Mouse (Mus musculus) cerebellum, adult (tissue): ENCODE measurements around the gene Cab39l.
A peak's percentile ranks its signal among the peaks of the same experiment; 100 is the strongest.
"Not testable (repeated sequence)": the region's sequence is repeated elsewhere in the genome, so short reads cannot be mapped to it uniquely, and the experiment has no call there.

Source experiments
- ATAC-seq: cut with Nextera tagmentation; 2 replicates; pipeline ENCODE4 v1.9.2; 2017; ENCODE audit warnings: mild to moderate bottlenecking, moderate library complexity, mixed read lengths; ENCODE audit not compliant: insufficient number of reproducible peaks, low FRiP score, low TSS enrichment

Cab39l gene

DNA sequence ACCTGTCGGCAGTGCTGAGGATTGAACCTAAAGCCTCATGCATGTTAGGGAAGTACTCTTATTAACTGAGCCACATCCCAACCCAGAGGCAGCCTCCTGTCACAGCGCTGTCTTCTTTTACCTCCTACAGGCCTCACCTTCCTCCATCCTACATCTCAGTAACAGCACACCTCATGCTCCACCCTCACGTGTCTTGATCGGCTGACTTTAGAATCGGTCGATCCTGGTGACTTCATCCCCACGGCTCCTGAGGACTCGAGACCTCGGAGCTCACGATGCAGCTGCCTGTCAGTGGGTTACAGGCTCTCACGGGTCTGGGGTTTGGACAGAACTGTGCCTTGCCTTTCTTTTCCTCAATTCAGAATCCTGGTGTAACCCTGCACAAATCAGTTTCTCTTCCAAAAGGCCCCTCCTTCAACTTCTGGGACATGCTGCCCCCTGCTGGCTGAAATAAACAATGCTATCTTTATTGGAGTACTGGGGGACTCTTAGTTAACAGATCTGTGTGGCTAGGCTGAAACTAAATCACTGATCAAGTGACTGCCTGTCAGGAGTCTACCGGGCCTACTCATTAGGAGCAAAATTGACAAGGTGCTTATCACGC, 115.3 kb downstream of the Cab39l start:
- ATAC-seq: peak; percentile 50

DNA sequence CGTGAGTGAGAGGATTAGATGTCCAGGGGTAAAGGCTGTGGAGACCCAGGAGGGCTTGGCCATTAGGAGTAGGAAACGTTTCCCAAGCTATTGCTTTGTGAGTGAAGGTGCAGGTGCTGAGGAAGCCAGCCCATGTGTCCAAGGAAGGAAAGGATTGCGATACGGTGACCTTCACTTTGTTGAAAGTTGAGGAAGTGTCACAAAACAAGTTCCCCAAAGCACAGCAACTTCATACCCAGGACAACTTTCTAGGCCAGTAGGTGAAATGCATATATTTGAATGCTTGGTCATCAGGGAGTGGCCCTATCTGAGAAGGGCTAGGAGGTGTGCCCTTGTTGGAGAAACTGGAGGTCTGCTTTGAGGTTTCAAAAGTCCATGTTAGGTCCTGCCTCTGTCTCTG, 116.3 kb downstream of the Cab39l start:
- no peak for ATAC-seq

DNA sequence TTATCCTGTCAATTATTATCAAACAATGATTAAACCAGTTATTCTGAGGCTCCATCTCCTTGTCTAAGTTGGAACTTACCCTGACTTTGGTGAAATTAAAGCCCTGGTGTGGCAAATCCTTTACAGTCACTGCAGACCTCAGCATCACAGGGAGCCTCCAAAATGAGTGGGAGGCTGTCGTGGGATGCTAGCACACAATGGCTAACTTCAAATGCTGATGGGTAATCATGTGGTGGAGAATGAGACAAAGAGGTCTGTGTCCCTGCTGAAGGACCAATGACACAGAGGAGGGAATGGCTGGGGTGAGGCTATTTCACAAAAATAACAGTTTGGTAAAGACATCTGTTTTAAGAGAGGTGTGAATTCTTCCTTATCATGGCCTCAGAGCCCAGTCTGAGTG, 117.1 kb downstream of the Cab39l start:
- ATAC-seq: no peak

DNA sequence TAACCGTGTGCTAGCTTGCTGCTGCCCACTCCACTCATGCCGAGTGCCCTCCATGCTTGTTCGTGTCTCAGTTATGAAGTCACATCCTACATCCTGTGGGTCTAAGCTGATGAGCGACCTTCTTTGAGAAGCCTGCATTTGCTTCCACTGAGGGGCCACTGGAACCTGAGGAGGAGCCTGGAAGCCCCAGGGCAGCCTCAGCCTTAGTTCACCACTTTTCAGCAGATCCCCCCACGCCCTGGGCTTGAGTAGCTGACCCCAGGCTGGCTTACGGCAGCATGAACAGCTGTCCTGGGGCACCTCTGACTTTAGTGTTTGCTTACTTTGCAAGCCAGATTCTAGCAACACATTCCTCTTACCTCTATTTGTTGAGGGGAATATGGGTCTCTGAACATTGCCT, 126.0 kb downstream of the Cab39l start:
- ATAC-seq: no peak

DNA sequence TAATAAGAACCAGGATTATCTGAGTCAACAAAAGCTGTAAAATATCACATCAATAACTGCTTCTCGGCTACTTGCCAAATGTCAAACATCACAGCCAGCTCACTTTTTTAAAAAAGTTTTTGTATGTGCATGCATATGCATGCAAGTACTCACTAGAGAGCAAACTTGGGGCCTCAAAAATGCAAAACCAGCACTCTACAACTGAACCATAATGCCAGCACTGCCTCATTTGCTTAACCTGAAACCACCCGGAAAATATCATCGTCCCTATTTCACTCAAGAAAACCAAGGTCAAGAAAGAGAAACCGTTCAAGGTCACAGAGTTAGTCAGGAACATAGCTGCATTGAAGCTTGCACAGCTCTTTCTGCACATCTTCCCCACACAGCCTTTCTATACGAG, 135.6 kb downstream of the Cab39l start:
- ATAC-seq: no peak

DNA sequence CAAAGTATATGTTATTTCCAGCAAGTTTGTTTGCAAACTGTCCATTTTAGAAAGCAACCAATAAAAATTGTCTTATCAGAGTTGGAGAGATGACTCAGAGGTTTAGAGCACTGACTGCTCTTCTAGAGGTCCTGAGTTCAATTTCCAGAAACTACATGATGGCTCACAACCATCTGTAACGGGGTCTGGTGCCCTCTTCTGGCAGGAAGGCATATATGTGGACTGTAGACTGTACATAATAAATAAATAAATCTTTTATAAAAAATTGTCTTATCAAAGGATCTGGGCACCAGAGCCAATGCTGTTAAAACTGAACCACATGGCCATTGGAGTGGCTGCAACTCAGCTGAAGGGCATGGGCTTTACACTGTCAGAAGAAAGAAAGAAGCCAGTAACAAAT, 149.8 kb downstream of the Cab39l start:
- no peak for ATAC-seq

DNA sequence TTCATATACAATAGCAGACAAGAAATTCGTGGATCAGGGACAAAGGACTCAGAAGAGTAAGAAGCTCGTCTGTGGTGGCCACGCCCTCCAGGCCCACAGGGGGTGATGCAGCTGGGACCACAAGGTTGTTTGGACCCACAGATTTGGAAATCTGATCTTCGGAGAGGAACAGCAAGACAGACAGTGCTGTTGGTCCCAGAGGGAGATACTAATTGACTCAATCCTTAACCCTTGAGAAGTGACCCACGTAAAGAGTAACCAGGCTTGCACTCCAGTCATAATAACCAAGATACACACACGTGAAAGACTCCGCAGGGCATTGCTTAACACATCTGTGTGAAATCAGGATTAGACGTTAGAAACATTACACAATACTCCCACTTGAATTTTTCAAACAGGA, 151.1 kb downstream of the Cab39l start:
- ATAC-seq: no peak

DNA sequence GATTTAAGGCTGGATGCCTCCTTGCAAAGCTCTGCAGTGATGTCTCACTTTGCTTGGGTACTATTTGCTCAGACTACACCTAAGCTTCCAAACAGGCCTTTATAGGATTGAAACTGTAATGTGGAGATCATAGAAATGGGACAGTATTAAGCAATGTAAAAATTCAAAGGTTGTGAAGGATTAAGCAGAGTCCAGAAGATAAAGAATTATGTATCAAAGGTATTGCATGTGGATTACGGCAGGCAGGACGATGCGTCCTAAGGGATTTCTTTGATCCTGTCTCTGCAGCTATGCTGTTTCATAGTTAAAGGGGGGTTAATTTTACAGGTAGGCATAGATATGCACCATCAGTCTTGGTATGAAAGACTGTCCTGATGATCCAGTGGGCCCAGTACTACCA, 151.8 kb downstream of the Cab39l start:
- ATAC-seq: no peak

DNA sequence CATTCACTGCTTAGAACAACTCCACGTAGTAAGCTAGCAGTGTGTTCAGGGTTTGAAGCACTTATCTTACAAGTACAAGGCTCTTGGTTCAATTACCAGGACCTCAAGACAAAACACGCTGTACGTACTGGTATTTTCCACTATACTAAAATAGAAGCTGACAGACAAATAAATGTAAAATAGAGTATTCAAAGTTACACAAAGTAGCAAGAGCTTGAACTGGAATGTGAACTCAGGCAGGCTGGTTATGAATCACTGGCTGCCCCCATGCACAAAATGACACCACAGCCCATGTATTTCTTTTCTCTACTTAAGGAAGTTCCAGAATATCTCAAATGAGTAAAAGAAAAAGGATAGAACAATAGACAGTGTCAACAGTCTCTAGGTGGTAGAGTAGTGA, 154.2 kb downstream of the Cab39l start:
- ATAC-seq: no peak

DNA sequence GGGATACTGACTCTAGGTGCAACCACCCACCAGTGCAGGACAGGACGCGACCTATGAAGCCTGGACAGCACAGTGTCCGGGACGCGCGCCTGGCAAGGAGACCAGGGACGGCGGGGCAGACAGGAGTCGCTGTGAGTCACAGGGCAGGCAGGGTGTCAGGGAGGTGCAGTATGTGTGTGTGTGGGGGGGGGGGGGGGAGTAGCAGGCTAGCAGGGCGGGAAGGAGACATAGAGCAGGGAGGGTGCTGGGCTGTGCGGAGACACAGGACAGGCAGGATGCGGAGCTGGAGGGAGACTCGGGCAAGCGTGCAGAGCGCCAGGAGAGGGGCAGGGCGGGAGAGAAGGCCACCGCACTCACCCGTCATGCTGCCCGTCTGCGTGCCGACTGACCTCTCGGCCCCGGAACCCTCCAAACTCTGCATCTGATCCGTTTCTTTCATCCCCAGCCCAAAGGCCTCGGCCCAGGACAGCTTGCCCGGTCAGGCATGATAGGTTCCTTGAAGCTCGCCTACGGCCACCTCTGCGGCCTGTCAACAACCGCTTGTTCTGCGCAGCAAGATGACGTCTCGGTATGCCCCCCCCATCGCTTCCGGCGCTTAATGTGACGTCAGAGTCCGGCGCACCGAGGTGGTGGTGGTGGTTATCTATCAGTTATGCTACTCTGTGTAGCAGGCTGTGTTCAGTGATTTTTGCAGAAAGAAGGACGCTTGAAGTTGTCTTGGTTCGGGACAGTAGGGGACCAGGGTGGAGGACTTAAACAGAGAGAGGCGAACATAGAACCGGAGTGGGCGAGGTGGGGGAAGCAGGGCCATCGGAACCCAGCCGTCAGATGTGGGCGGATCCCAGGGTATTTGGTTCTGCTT, 156.9 kb downstream of the Cab39l start, which contains the start of gene Cdadc1:
Cdadc1 (minus strand) TSS at position 562 of the 862 bp plus-strand sequence.
- ATAC-seq: peak; percentile 89

DNA sequence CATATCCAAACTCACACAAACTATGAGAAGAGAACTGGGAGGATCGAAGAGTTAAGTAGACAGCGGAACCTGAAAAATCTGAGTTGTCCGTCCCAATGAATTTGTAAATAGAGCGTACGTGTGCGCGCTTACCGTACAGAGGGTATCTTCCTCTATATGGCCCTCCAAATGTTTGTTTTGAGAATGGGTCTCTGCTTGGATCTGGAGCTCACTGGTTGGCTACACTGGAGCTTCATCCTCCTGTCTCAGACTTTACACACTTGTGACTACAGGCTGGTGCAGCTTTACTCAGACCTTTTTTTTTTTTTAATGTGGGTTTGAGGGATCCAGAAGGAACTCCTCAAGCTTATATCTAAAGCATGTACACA, 157.5 kb downstream of the Cab39l start:
- no peak for ATAC-seq

DNA sequence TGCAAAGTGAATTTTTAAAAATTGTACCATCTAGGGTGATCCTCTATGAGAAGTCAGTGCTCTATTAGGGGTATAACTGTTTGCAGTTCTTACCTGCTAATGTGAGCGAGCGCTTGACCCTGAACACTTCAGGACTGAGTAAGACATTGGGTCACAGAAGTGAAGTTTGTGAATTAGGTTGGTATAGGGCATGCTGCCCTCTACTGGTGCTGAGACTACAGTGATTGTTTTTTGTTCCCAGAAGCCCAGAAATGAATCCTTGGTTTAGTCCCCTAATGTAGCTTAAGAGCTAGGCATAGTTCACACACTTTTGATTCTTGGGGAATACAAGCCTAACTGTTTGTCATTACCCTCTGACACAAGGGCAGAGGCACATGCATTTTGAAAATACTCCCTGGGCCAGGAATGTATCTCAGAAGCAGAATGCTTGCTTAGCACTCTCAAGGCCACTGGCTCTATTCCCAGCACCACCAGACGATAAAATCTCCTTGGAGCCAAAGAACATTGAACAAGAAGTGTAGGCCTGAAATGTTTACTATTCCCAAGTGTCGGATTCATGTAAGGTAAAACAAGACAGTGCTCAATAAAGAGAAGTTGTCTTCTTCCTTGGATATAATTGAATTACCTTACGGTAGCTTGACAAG, 163.4 kb downstream of the Cab39l start:
- no peak for ATAC-seq

DNA sequence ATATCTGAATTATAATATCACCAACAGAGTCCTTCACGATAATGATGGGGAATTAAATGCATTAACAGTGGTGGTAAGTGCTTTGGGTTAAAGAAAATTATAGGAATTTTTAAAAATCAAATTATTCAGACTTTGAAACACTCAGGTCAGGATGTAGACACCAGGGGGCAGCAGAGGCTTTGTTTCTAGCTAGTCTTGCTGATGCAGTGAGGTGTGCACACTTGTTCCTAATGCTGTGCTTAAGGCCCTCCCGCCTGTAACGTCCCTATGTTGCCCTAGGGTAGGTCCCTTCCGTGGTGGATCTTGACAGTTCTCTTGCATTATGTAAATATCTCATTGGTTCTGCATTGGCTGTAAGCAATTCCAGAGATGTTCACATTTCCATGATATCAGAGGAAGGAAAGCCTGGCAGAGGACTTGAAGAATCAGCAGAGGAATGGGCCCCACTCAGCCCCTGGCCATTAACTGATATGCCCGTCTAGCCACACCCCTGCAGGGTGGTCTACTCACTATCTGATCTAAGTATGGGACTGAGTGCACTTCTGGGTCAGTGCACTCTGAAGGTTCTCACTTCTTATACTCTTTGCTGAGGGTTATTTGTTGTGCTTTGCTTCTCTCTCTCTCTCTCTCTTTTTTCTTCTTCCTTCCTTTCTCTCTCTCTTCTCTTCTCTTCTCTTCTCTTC, 165.0 kb downstream of the Cab39l start:
- ATAC-seq: 0 out of 2 replicates have a peak, but pooled peaks have one; percentile 61

DNA sequence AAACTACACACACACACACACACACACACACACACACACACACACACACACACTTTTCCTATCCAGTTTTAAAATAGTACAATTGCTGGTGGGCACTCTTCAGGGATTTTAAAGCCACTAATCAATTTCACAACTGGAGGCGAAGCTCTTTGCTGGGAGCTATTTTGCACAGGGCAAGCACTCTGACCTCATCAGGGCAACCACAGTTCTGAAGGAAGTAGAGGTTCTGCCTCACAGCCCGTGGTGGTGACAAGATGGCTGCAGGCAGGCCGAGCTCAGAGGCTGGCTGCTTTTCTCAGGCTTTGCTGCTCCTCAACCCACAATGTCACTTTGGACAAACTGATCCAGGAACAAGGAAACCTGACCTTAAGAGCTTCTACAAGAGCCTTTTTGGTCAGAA, 166.2 kb downstream of the Cab39l start:
- no peak for ATAC-seq

DNA sequence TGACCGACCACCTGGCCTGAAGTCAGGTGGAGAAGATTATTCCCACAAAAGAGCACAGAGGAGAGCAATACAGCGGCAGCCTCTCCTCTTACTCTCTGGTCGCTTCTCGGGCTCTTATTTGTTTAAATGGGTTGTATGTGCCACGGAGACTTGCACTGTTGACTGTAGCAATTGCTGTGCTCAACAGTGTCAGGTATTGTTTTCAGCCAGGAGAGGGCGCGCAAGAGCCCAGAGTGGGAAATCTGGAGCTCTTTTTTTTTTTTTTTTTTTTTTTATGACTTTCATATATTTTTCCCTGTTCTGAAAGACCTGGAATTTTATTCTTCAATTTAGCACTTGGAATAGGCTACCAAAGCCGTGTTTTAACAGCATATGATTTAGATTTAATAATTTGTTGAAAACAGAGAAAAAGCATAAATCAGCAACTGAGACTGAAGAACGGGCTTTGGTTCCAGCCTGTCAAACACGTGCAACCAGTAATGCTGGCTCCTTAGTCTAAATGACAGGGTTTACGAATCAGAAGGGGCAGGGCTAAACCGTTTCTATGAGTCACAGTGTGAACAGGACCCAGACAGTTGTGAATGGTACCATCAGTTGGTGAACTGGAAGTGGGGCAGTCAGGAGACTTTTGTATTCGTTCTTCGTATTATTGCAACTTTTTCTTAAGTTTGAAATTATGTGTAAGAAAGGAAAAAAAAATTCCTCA, 172.3 kb downstream of the Cab39l start:
- ATAC-seq: no peak

DNA sequence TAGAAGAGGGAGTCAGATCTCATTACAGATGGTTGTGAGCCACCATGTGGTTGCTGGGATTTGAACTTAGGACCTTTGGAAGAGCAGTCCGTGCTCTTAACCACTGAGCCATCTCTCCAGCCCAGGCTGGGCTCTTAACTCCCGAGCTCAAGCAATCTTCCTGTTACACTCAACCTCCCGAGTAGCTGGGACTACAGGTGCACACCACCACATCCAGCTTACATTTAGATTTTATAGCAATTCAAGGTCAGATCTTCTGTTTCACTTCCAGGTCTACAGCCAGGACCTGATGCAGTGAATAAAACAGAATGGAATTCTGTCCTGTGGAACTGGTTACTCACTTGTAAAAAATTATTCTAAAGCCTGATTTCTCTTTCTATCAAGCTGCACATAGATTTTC, 173.4 kb downstream of the Cab39l start:
- ATAC-seq: not testable (repeated sequence)

DNA sequence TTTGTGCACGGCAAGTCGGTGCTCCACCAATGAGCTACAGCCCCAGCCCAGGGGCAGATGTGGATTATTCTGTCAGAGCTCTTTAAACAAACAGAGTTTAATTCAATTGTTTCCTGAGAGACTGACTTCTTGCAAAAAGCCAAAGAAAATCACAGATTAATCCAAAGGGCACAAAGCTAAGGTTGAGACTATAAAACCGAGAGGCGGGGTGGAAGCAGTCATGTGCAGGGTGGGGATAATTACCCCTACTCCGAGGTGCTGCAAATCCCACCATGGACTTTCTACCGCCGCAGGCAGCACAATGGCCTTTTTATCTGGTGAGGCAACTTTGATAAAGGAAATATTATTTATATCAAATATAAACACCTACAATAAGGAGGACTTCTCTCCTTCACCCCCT, 176.0 kb downstream of the Cab39l start:
- ATAC-seq: no peak

DNA sequence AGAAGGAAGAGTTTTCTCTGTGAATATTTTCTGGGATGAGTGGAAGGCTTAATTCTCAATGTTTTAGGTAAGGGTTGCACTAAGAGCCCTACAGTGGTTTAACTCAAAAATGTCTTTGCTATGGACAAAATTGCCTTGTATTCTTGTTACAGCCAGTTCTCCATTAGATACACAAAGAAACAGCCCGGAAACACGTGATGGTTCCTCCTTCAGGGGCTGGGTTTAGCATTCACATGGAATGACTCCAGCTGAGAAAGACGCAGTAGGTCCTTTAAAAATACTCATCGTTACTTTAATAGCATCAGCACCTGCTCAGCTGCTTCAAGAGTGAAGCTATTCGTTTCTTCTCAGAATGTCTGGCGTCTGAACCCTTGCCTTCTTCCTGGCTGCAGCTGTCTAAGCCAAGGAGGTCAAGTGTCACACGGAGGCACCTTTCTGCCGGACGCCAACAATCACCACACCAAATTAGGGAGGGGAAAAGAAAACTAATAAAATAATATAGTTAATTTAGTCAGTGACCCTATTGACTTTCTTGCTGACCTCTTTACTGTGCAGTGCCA, 183.6 kb downstream of the Cab39l start:
- no peak for ATAC-seq

DNA sequence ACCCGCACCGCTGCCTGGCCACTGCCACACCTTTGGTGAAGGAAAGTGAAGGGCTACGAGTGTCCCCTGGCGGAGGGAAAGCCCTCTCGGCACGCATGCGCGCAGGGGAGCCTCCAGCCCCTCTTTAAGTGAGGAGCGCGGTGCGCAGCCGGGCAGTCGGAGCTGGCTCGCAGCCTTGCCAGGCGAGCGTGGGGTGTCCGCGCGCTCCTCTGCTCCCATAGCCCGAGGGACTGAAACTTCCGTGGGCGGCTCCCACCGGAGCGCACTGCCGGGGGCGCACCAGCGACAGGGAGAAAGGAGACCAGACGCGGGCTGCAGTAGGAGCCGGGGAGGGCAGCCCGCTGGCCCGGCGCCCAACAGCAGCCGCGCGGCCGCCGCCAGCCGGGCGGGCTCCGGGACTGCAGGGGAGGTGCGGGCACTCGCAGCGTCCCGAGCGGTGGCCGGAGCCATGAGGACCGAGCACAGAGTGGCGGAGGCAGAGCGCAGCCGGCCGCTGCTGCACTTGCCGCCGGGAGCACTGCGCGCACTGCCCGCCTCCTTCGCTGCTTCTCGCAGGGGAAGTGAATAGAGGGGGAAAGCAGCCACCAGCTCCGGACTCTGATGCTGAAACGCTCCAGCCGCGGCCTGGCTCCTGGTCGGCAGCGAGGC, 184.5 kb downstream of the Cab39l start, which contains the start of gene Shisa2:
Shisa2 (plus strand) TSS at position 151 of the 648 bp plus-strand sequence.
- peak; percentile 49; the same call in 1 of the 2 replicates for ATAC-seq
